Mouse (Mus musculus): ENCODE measurements at regions not wholly inside any gene's neighbourhood (a gene's known extent, or its start where the extent isn't known, plus 50 kb on each side); places are given as distances from the start of the nearest gene placed in this dataset.
A peak's percentile ranks its signal among the peaks of the same experiment; 100 is the strongest.

- DNase-seq (ENCODE audit: extremely low read depth, low read depth, low spot score), result peak; percentile 49
- Histone ChIP-seq H3K27me3 (ENCODE audit: control insufficient read depth, insufficient read depth, low read length) (no peaks in the 10 kb centered on the region), H3K27ac (replicated peaks; ENCODE audit: insufficient read depth, low read depth, low read length) (no peak overlapping the region)
These were observed 50.5 kb upstream of the Sash1 start for GRCm38 (mm10) chr10:8936369-8936768.

More at GRCm38 (mm10) chr10:8936369-8936768, 50.5 kb upstream of the Sash1 start:
- H3K9ac ChIP-seq (ENCODE audit: low read depth, low read length), result no peak overlapping the region
- H3K4me3 ChIP-seq (ENCODE audit: insufficient read depth, low read depth, low read length), result no peak overlapping the region
- peaks cover 8% of the 10 kb centered on the region for H3K4me1 ChIP-seq (ENCODE audit: control insufficient read depth, insufficient read depth, low read length)
- TF ChIP-seq POLR2A (IDR thresholded peaks at IDR 0.05; ENCODE audit: extremely low read depth, insufficient read depth, low read length) (no peak), CTCF (IDR thresholded peaks at IDR 0.05; ENCODE audit: low read depth, low read length) (no peak)
- no peaks in the 10 kb centered on the region for H3K36me3 ChIP-seq (ENCODE audit: control insufficient read depth, insufficient read depth, low read length)
- WGBS, result 55% methylated on average over 4 of the region's 4 CpGs
- H3K79me2 ChIP-seq (ENCODE audit: control insufficient read depth, insufficient read depth, low read length), result no peaks in the 10 kb centered on the region
